Mouse (Mus musculus) retina, adult 2 months (tissue): ENCODE measurements at regions not wholly inside any gene's neighbourhood (a gene's known extent, or its start where the extent isn't known, plus 50 kb on each side); places are given as distances from the start of the nearest gene placed in this dataset.

Experiments used
- DNase-seq: peaks from one replicate; pipeline ENCODE4 v3.0.0-alpha.2; 2012; ENCODE audit warnings: low read depth, low spot score

- DNase-seq = no peak
Measured at GRCm38 (mm10) chr14:64580086-64580485, 476.0 kb downstream of the Prss52 start.

GRCm38 (mm10) chr14:64580862-64581261 is 476.8 kb downstream of the Prss52 start:
- no peak for DNase-seq

GRCm38 (mm10) chr14:64581705-64582104 is 477.6 kb downstream of the Prss52 start:
- DNase-seq = no peak

- DNase-seq = no peak
Measured at GRCm38 (mm10) chr14:64582822-64583221, 478.7 kb downstream of the Prss52 start.

- no peak for DNase-seq
Measured at GRCm38 (mm10) chr14:64584221-64584620, 480.1 kb downstream of the Prss52 start.

- no peak for DNase-seq
Measured at GRCm38 (mm10) chr14:64585081-64585470, 481.0 kb downstream of the Prss52 start.

GRCm38 (mm10) chr14:64585471-64586192 is 481.5 kb downstream of the Prss52 start:
- DNase-seq = no peak

GRCm38 (mm10) chr14:64586386-64586859 is 482.3 kb downstream of the Prss52 start:
- DNase-seq = no peak

GRCm38 (mm10) chr14:64586860-64587698 is 483.0 kb downstream of the Prss52 start:
- DNase-seq = peak; percentile 85

GRCm38 (mm10) chr14:64587699-64588434 is 483.8 kb downstream of the Prss52 start:
- DNase-seq = peak; percentile 86

GRCm38 (mm10) chr14:64588561-64588960 is 484.5 kb downstream of the Prss52 start:
- DNase-seq = no peak

- no peak for DNase-seq
Measured at GRCm38 (mm10) chr14:64589126-64589525, 485.0 kb downstream of the Prss52 start.

GRCm38 (mm10) chr14:64589571-64590547 is 485.8 kb downstream of the Prss52 start:
- no peak for DNase-seq

- DNase-seq = no peak
Measured at GRCm38 (mm10) chr14:64590611-64591010, 486.5 kb downstream of the Prss52 start.

- DNase-seq = no peak
Measured at GRCm38 (mm10) chr14:64591091-64591976, 487.2 kb downstream of the Prss52 start.

- no peak for DNase-seq
Measured at GRCm38 (mm10) chr14:64592176-64592575, 488.1 kb downstream of the Prss52 start.

- no peak for DNase-seq
Measured at GRCm38 (mm10) chr14:64592706-64593320, 488.7 kb downstream of the Prss52 start.

- DNase-seq = no peak
Measured at GRCm38 (mm10) chr14:64593564-64593963, 489.5 kb downstream of the Prss52 start.

- DNase-seq = no peak
Measured at GRCm38 (mm10) chr14:64594021-64594561, 490.0 kb downstream of the Prss52 start.
